Mouse (Mus musculus): Measurements from ENCODE around the gene Emilin1. TPM values are rescaled to one million over a fixed set of nuclear protein-coding genes. Genes with fewer than 3 reads are reported as not detected.
"Not testable (repeated sequence)": the region's sequence is repeated elsewhere in the genome, so short reads cannot be mapped to it uniquely, and the experiment has no call there.

Emilin1 gene
- polyA plus RNA-seq (2012; ENCODE audit: insufficient read depth, insufficient read length, missing spikeins): 2.4 and 3.6 TPM in 2 replicates

DNA sequence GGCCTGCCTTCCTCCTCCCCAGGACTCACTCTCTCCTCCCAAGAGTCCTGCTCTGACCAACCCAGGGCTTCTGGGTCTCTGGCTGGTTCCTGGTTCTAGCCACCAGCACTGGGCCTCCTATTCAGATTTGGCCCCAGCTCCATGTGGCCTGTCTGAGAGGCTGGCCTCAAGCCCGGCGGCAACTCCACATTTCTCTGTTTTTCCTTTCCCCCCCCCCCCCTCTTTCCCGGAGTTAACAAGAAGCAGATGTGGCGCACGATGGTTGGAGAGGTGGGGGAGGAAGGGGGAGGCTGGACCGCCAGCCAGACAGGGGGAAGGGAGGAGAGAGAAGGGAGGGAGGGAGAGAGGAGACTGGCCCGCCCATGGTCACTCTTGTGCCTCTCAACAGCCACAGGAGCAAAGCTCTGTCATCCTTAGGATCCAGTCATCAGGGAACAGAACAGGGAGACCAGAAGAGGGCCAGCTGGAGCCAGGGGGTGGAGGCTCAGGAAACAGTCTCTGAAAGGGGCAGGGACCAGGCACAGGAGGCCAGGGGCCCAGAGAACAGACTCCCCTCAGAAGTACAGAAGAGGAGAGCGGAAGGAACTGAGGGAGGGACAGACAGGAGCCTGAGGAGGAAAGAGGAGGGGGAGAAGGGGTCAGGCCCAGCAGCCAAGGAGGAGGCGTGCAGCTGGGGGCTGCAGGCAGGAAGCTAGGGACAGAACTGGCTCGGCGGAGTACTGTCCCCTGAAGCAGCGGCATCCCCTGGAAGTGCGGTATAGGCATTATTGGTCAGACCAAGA, at the start of gene Emilin1:
Emilin1 (plus strand) TSS at position 343 of the 782 bp plus-strand sequence.
- Histone ChIP-seq H3K27ac (replicated peaks; ENCODE audit: low read depth, low read length) (peak within 1 kb of the TSS; percentile 79), H3K4me3 (ENCODE audit: insufficient read depth, low read depth, low read length) (peak within 1 kb of the TSS; percentile 55), H3K4me1 (ENCODE audit: control insufficient read depth, insufficient read depth, insufficient read length, low read length) (peaks cover 54% of the 10 kb centered on the region)

DNA sequence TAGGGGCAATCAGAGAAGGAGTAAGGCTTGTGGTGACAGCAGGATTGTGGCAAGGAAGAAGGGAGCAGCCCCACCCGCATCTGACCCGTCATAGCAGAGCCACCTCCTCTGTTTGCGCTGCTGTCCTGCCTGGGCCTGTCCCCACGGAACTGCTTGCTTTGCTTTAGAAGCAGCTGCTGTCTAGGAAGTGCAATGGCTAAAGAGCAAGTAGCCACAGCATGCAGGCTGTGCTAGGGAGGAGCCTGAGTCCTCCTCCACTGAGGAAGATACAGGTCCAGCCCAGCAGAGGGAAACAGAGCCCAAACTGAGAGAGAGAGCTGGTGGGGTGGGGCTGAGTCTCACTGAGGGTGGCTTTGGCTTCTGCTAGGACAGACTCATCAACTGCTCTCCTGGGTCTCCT, 49.4 kb upstream of the Emilin1 start:
- Histone ChIP-seq H3K4me1 (ENCODE audit: control insufficient read depth, insufficient read depth, insufficient read length, low read length) (no peaks in the 10 kb centered on the region), H3K4me3 (ENCODE audit: insufficient read depth, low read depth, low read length) (no peak overlapping the region), H3K27ac (replicated peaks; ENCODE audit: low read depth, low read length) (no peak overlapping the region)

DNA sequence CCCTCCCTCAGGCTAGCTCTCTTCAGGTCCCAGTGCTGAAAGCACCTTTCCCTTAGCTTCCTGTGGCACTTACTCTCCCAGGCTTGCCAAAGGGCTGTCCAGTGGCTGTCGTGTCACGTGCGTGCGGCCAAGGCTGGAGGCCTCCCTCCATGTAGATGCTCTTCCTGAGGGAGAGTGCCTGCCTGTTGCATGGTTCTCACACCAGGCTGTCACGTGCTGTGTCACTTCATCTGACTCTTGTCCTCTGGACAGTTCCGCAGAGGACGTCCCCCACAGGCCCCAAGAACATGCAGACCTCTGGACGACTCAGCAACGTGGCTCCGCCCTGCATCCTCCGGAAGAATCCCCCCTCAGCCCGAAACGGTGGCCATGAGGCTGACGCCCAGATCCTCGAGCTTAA, 48.9 kb upstream of the Emilin1 start:
- H3K27ac ChIP-seq (replicated peaks; ENCODE audit: low read depth, low read length): no peak overlapping the region
- H3K4me3 ChIP-seq (ENCODE audit: insufficient read depth, low read depth, low read length): no peak overlapping the region
- H3K4me1 ChIP-seq (ENCODE audit: control insufficient read depth, insufficient read depth, insufficient read length, low read length): no peaks in the 10 kb centered on the region

DNA sequence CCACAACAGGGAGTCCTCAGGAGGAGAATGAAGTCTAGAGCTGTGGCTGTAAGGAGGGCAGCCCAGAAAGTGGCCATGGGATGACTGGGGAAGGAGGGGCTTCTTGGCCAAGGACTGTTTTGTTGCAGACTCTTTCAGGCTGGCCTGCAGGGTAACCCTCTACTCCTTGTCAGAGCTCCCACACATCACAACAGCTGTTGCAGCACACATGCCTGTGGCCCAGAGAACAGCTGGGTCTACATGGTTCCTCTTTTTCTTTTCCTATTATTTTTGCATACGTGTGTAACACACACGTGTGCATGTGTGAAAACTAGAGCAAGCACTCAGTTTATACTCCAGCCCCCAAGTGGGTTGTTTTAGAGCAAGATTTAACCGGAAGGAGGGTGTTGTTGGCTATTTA, 46.3 kb upstream of the Emilin1 start:
- H3K4me3 ChIP-seq (ENCODE audit: insufficient read depth, low read depth, low read length): no peak overlapping the region

DNA sequence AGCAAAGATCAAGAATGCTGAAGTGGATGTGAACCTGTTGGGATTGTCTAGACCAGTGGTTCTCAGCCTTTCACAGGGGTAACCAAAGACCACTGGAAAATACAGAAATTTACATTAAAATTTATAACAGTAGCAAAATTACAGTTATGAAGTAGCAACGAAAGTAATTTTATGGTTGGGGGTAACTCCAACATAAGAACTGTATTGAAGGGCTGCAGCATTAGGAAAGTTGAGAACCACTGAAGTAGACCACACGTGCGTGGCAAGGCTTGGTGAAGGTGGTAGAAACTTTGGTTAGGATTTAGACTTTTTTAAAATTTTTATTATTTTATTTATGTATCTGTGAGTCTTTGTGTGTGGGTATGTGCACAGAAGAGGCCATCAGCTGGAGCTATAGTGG, 45.5 kb upstream of the Emilin1 start, which contains the start of gene Tmem214:
Tmem214 (plus strand) TSS at position 301 of the 400 bp plus-strand sequence.
- no peak within 1 kb of the TSS for H3K4me3 ChIP-seq (ENCODE audit: insufficient read depth, low read depth, low read length)
- H3K4me1 ChIP-seq (ENCODE audit: control insufficient read depth, insufficient read depth, insufficient read length, low read length): peaks cover 6% of the 10 kb centered on the region; the same call in 1 of the 2 replicates
- H3K27ac ChIP-seq (replicated peaks; ENCODE audit: low read depth, low read length): no peak within 1 kb of the TSS

More for the DNA sequence above, 46.3 kb upstream of the Emilin1 start:
- H3K4me1 ChIP-seq (ENCODE audit: control insufficient read depth, insufficient read depth, insufficient read length, low read length): peaks cover 6% of the 10 kb centered on the region; the same call in 1 of the 2 replicates
- H3K27ac ChIP-seq (replicated peaks; ENCODE audit: low read depth, low read length): no peak overlapping the region

DNA sequence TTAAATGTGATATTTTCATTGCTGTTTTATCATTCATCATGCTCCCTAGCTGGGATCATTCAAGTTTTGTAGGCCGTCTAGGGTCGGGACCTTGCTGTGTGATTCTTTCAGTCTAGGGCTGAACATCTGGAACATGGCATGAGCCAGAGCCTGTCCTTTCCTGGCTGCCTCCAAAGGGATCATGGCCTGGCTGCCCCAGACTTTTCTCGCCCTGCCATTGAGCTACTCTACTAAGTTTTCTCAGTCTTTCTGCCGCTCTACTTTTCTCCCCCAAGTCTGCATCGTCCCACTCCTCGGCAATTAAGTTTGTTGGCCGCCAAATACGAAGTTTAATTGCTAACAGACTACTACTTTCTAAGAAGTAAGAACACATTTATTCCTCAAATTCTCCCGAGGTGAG, 44.2 kb upstream of the Emilin1 start:
- Histone ChIP-seq H3K4me3 (ENCODE audit: insufficient read depth, low read depth, low read length) (peak overlapping the region; percentile 87), H3K27ac (replicated peaks; ENCODE audit: low read depth, low read length) (no peak overlapping the region), H3K4me1 (ENCODE audit: control insufficient read depth, insufficient read depth, insufficient read length, low read length) (peaks cover 6% of the 10 kb centered on the region; the same call in 1 of the 2 replicates)

DNA sequence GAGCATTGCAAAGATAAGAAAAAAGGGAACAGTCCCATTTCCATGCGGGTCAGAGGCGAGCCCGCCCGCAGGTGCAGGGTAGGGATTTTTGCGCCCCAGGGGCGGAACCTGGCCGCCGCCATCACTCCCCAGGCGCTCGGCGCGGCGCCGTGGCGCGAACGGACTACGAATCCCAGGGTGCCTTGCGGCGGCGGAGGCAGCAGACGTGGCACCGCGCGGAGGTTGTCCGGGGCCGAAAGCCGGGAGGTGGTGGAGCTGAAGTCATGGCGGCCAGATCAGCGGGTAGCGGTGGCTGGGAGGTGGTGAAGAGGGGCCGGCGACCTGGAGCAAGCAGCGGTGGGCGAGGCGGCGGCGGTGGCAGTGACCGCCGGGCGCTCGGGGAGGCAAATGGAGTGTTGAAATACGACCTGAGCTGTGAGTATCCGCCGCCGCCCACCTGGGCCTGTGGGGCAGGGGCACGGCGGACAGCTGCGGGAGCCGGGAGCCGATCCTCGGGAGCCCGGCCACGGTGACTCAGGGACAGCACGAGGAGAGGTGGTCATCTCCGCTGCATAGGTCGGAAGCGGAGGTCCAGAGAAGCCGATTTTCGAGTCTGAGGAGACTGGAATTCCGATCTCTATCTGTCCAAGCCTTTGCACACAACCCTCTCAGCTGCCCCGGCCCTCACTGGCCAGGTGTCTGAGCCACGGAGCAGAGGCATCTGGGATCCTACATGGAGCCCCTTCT, 43.6 kb upstream of the Emilin1 start:
- Histone ChIP-seq H3K27ac (replicated peaks; ENCODE audit: low read depth, low read length) (peak overlapping the region; percentile 32; the same call in 1 of the 2 replicates), H3K4me3 (ENCODE audit: insufficient read depth, low read depth, low read length) (peak overlapping the region; percentile 87), H3K4me1 (ENCODE audit: control insufficient read depth, insufficient read depth, insufficient read length, low read length) (peaks cover 6% of the 10 kb centered on the region; the same call in 1 of the 2 replicates)

DNA sequence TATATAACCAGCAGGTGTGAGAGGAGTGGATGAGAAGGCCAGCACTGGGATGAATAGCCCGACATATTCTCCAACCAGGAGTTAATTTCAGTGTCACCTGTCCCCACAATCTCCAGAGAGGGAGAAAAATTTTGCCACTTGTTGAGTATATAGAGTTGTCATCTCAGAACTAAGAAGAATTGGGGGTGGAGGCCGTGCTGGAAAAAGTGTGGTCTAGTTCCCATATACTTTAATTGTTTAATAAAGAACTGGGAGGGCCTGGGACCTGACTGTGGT, 43.1 kb upstream of the Emilin1 start:
- Histone ChIP-seq H3K4me1 (ENCODE audit: control insufficient read depth, insufficient read depth, insufficient read length, low read length) (peaks cover 6% of the 10 kb centered on the region; the same call in 1 of the 2 replicates), H3K4me3 (ENCODE audit: insufficient read depth, low read depth, low read length) (peak overlapping the region; percentile 87), H3K27ac (replicated peaks; ENCODE audit: low read depth, low read length) (no peak overlapping the region)

DNA sequence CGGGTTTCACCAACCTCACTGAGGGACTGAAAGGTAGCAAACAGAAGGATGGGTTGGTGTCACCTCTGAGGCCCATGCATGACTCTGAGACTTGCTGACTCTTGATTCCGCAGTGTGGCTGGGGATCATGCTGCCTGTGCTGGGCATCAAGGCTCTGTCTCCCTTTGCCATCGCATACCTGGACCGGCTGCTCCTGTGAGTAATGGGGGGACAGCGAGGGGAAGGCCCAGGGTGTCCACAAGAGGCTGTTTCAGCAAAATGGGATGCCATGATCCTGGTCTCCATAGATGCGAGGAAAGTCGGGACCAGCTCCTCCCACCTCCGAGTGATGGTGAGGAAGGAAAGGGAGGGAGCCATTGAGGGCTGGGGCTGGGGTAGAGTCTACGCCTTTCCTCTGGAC, 40.6 kb upstream of the Emilin1 start:
- Histone ChIP-seq H3K4me3 (ENCODE audit: insufficient read depth, low read depth, low read length) (no peak overlapping the region), H3K27ac (replicated peaks; ENCODE audit: low read depth, low read length) (no peak overlapping the region), H3K4me1 (ENCODE audit: control insufficient read depth, insufficient read depth, insufficient read length, low read length) (peaks cover 6% of the 10 kb centered on the region; the same call in 1 of the 2 replicates)

DNA sequence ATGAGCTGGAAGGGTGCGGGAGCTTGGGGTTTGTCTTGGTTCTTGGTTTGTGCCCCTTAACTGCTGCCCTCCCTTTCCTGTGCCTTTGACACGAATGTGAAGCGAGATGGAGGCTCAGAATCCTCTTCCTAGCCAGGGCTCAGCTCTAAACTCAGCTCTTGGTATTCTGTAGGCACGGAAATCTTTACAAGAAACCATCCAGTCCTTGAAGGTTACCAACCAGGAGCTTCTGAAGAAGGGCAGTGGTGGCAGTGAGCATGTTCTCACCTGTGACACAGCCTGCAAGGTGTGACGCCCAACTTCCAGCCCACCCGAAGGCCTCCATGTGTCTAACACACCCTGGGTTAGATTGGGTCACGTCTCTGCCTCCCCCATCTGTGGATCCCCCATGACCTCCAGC, 38.8 kb upstream of the Emilin1 start:
- H3K27ac ChIP-seq (replicated peaks; ENCODE audit: low read depth, low read length): no peak overlapping the region
- no peak overlapping the region for H3K4me3 ChIP-seq (ENCODE audit: insufficient read depth, low read depth, low read length)
- H3K4me1 ChIP-seq (ENCODE audit: control insufficient read depth, insufficient read depth, insufficient read length, low read length): peaks cover 6% of the 10 kb centered on the region; the same call in 1 of the 2 replicates

DNA sequence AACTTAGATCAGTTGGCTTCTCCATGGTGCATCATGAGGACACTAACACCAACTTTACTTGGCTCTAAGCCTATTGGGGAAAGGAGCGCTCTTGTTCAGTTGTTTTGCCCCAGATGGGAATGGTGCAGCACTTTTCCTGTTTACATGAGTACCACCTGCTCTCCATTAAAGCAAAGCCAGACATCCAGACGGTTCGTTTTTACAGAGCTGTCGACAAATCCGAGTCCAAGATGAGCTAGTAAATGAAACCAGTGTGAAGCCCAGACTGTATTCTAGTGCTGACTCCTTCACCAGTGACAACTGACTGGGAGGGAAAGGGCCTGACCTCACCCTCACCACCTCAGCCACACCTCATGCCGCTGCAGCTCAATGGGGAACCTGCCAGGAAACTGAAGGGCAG, 34.6 kb upstream of the Emilin1 start:
- H3K27ac ChIP-seq (replicated peaks; ENCODE audit: low read depth, low read length): no peak overlapping the region

DNA sequence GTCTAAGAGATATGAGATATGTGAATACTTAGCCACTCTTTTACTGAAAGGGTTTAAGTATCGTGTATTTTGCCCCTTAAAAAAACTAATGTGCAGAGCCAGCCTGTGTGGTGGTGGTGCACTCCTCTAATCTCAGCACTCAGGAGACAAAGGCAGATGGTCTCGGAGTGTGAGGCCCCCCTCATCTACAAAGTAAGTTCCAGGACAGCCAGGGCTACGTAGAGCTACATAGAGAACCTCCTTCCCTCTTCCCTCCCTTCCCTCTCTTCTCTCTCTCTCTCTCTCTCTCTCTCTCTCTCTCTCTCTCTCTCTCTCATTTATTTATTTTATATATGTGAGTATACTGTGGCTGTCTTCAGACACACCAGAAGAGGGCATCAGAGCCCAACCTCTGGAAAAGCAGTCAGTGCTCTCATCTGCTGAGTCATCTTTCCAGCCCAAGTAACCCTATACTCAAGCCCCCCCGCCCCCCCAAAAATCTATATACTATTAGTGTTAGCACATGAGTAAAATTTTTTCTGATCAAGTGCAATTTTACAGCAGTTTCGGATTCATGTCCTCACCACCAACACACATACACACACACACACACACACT, 33.8 kb upstream of the Emilin1 start:
- H3K4me3 ChIP-seq (ENCODE audit: insufficient read depth, low read depth, low read length): no peak overlapping the region
- no peaks in the 10 kb centered on the region for H3K4me1 ChIP-seq (ENCODE audit: control insufficient read depth, insufficient read depth, insufficient read length, low read length)
- no peak overlapping the region for H3K27ac ChIP-seq (replicated peaks; ENCODE audit: low read depth, low read length)

More for the DNA sequence above, 34.6 kb upstream of the Emilin1 start:
- no peaks in the 10 kb centered on the region for H3K4me1 ChIP-seq (ENCODE audit: control insufficient read depth, insufficient read depth, insufficient read length, low read length)
- no peak overlapping the region for H3K4me3 ChIP-seq (ENCODE audit: insufficient read depth, low read depth, low read length)

DNA sequence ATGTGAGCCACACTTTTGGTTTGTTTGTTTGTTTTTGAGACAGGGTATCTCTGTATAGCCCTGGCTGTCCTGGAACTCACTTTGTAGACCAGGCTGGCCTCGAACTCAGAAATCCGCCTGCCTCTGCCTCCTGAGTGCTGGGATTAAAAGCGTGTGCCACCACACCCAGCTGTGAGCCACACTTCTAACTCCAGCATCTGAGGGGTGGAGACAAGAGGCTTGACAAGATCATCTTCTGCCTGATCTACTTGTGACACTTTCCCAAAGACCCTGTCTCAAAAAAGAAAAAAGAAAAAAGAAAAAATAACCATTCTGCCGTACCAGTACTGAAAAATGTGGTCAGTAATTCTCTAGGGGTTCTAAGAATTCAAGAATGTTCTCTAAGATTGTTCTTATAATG, 31.4 kb upstream of the Emilin1 start:
- H3K4me1 ChIP-seq (ENCODE audit: control insufficient read depth, insufficient read depth, insufficient read length, low read length); H3K4me3 ChIP-seq (ENCODE audit: insufficient read depth, low read depth, low read length); H3K27ac ChIP-seq (replicated peaks; ENCODE audit: low read depth, low read length): not testable (repeated sequence)

DNA sequence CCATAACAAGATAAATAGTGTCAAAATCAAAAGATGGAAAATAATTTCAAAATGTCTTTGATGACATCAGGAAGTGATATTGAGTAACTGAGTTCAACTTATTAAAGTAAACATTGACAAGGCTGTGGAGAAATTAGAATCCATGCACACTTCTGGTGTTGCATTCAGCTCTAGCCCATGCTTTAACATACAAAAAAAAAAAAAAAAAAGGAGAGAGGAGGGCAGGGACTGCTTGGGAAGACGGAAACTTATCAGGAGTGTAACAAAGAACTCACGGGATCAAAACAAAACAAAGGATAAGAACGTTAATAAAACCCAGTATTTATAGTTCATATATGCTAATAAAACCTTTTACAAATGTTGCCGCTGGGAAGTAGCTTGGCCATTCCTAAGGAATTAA, 27.0 kb upstream of the Emilin1 start:
- Histone ChIP-seq H3K27ac (replicated peaks; ENCODE audit: low read depth, low read length) (no peak overlapping the region), H3K4me3 (ENCODE audit: insufficient read depth, low read depth, low read length) (no peak overlapping the region), H3K4me1 (ENCODE audit: control insufficient read depth, insufficient read depth, insufficient read length, low read length) (0 out of 2 replicates have a peak, but pooled peaks cover 3% of the 10 kb centered on the region)

DNA sequence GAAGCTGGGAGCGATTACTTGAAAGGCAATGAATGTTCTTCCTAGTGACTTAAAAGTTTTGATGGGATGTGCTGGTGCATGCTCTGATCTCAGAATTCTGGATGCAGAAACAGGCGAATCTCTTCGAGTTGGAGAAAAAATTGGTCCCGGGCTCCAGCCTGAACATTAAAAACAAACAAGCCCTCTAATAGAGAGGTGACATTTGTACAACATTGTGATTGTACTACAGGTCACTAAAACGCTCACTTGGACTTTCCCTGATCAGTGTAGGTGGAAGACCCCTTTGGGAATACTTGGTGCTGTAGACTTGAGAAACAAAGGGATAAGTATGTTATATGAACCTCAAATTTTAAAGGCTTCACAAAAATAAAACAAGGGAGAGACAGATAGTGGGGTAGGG, 26.5 kb upstream of the Emilin1 start:
- peak overlapping the region; percentile 87 for H3K4me3 ChIP-seq (ENCODE audit: insufficient read depth, low read depth, low read length)
- H3K4me1 ChIP-seq (ENCODE audit: control insufficient read depth, insufficient read depth, insufficient read length, low read length): 0 out of 2 replicates have a peak, but pooled peaks cover 3% of the 10 kb centered on the region
- no peak overlapping the region for H3K27ac ChIP-seq (replicated peaks; ENCODE audit: low read depth, low read length)

Measured in brown adipose tissue, adult 24 weeks (tissue).